Mouse (Mus musculus) kidney, postnatal 4 days (tissue): ENCODE results near the gene Lemd1.
"Not testable (repeated sequence)": the region's sequence is repeated elsewhere in the genome, so short reads cannot be mapped to it uniquely, and the experiment has no call there.

Experiments used
- DNase-seq, 2 experiments: peaks; one replicate each; pipeline ENCODE4 v3.0.0; 2021; ENCODE audit warnings: mixed read lengths in 2 of 2

Lemd1 gene

GRCm38 (mm10) chr1:132191093-132191785 is at the start of gene Lemd1, which contains the start of gene AC124108.1:
Gene Lemd1, plus strand, starts transcription at chr1:132191431.
Gene AC124108.1, plus strand, starts transcription at chr1:132191457.
- DNase-seq: peak in 1 of 2 experiments; percentile 26

- no peak for DNase-seq
Measured at GRCm38 (mm10) chr1:132141753-132142152, 49.5 kb upstream of the Lemd1 start.

- peak in 1 of 2 experiments; percentile 67 for DNase-seq
Measured at GRCm38 (mm10) chr1:132143079-132143478, 48.2 kb upstream of the Lemd1 start.

DNA sequence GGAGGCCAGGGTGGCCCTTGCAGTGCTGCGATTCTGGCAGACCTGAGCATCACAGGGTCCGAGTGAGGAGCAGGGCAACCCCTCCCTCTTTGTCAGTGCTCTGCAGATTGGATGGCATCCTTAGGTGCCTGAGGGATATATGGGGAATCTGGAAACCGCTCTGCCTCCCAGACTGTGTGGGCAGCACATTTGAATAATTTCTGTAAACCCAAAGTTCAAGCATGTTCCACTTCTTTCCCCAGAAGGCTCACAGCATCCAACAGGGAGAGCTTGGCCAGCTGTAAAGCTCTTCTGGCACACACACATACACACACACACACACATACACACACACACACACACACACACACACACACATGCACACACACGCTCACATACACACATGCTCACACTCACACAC is 47.5 kb upstream of the Lemd1 start:
- no peak for DNase-seq

GRCm38 (mm10) chr1:132144223-132144622 is 47.0 kb upstream of the Lemd1 start:
- no peak for DNase-seq

DNA sequence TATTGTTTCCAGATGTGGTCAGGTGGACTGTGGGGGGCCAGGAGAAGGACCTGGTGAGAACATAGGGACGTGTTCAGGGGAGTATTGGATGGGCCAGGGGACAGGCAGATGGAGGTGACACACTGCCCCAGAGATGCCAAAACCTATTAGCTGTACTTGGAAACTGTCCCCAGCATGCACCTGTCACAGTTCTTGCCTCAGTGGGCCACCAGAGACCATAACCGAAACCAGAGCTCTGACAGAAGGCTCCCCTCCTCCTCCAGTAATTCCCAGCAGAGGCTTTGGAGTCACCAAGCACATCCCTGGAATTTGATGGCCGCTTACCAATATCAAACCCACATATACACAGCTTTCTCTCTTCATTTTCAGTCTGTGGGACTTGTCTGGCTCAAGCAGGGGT is 46.4 kb upstream of the Lemd1 start:
- DNase-seq: no peak

- peak; percentile 60 to 73 for DNase-seq
Measured at GRCm38 (mm10) chr1:132145973-132146685, 45.1 kb upstream of the Lemd1 start.

GRCm38 (mm10) chr1:132149410-132149809 is 41.8 kb upstream of the Lemd1 start:
- no peak for DNase-seq

GRCm38 (mm10) chr1:132150171-132150570 is 41.1 kb upstream of the Lemd1 start:
- peak; percentile 65 to 78 for DNase-seq

DNA sequence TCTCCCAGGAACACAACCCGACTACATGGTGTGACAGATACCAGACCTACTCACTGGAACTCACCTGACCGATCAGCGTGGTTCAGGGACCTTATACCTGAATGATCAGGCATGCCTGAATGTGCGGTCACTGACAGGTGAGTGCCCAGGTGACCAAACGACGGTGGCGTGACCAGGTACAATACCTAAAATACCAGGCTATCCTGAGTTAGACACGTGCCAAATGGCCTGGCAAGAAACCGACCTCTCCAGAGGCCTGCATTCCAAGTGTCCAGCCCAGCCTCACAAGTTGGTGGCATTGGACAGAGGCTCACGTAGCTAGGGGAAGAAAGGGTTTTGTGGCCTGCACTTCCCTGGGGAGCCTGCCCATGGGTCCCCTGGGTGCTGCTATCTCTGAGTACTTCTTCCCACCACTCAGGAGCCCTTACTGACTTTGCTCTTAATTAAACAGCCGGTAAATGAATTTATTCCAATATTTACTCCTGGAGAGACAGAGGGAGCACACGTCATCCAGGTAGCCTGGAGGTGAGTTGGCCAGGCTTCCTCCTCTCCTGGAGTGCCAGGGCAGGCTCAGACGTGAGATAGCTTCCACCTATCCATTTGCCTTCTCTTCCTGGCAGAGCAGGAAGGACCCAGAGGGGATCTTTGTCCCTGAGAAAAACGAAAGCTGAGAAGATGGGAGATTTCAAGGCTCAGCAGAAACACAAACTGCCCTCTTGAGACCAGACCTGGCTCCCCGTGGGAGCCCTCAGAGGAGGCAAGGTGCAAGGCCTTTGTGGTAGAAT is 40.2 kb upstream of the Lemd1 start:
- peak in 1 of 2 experiments; percentile 57 for DNase-seq

DNA sequence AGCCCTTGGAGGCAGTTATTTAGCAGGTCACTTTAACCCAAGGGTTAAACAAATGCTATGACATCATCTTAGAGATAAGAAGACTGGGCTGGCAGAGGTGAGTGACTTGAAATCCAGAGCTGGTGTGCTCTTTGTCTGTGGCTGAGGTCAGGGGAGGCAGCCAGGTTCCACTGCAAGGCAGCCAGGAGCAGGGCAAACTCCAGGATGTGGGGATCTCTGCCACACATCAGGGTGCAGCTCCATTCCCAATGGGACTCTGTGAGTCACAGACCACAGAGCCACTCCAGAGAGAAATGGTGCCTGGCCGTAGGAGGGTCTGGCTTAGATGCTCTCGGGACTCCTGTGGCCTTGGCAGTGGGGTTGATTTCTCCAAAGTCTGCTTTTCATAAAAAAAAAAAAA is 39.3 kb upstream of the Lemd1 start:
- DNase-seq: no peak

GRCm38 (mm10) chr1:132153086-132153690 is 38.0 kb upstream of the Lemd1 start:
- DNase-seq: no peak

DNA sequence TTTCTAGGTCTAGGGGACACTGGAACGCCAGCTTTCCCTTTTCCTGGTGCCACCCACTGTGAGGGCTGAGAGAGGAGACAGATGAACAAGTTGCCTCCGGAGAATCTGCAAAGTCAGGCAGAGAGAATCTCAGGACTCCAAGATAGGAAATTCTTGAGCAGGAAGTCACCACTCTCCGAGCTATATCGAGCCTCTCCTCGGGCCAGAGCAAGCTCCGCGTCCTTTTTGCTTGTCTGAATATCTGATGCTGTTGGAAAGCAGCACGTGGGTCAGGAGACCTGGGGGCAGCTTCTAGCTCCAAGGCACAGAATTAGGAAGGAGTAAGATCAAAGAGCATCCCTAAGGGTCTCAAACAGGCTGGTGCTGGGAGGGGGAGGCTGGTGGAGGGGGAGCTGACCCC is 37.5 kb upstream of the Lemd1 start:
- DNase-seq: no peak

GRCm38 (mm10) chr1:132155737-132156136 is 35.5 kb upstream of the Lemd1 start:
- peak; percentile 87 to 91 for DNase-seq

GRCm38 (mm10) chr1:132157016-132157781 is 34.0 kb upstream of the Lemd1 start:
- peak; percentile 95 to 96 for DNase-seq

GRCm38 (mm10) chr1:132157808-132158207 is 33.4 kb upstream of the Lemd1 start:
- DNase-seq: no peak

GRCm38 (mm10) chr1:132158741-132159140 is 32.5 kb upstream of the Lemd1 start:
- peak in 1 of 2 experiments; percentile 52 for DNase-seq

DNA sequence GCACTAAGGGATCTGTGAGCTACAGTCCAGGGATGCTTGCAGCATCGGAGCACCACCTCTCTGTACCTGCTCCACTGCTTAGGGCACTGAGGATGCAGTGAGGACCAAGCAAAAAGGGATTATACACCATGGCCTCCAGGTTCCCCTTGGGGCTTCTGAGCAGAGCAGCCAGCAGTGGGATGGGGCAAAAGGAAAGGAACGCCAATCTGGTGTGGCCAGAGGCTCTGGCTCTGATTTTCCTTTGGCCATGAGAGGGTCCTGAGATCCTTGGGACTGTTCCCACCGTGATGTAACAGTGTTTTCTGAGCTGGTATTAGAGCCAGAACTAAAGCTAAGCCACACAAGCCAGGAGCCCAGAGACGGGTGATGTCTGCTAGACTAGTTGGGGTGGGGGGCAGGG is 31.6 kb upstream of the Lemd1 start:
- DNase-seq: no peak

GRCm38 (mm10) chr1:132161211-132161880 is 29.9 kb upstream of the Lemd1 start:
- DNase-seq: no peak

DNA sequence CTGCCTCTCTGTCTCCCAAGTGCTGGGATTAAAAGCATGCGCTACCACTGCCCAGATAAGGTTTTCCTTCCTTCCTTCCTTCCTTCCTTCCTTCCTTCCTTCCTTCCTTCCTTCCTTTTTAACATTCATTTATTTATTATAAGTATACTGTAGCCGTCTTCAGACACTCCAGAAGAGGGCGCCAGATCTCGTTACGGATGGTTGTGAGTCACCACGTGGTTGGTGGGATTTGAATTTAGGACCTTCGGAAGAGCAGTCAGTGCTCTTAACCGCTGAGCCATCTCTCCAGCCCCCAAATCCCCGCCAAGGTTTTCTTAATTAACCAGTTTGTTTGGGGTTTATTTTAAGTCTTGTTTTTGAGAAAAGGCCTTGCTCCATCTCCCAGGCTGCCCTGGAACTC is 28.6 kb upstream of the Lemd1 start:
- not testable (repeated sequence) for DNase-seq

DNA sequence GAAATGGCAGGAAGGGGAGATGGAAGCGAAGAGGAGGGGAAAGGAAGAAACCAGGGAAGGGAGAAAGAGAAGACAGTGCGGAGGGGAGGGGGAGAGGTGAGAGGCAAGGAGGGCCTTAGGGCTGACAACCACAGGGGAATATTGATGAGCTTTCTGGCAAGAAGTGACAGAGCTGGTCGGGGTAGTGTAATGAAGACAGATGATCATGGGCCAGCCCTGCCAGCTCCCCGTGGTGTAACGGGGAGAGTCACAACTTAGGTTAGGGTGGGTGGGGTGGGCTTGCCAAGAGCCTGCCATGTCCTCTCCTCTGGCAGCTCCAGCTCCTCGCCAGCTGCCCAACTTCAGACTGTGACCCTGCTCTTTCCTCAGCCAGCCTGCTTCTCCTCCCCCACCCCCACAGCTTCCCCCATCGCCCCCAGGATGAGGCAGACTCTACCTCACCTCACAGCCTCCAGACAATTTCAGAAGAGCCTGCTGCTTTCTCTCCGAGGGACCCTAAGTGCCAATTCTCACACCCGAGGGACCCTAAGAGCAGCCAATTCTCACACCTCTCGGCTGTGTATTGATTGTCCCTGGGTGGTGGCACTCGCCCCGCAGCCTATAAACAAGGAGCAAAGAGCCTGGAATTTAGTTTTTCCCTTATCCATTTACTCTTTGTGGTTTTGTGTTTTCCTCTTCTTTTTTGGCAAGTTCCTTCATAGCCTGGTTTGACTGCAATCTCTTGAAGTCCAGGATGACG is 26.3 kb upstream of the Lemd1 start:
- DNase-seq: no peak
